Mouse (Mus musculus) cortical plate, adult 2 months (tissue): ENCODE data around the gene Zfand6. TPM values are rescaled to one million over a fixed set of nuclear protein-coding genes. Genes with fewer than 3 reads are reported as not detected.

Experiments
- H3K27ac ChIP-seq: fragments of 200-500 bp; 2 replicates; pipeline ENCODE4 v1.5.1; 2012; ENCODE audit warnings: low read length, control low read depth, inconsistent platforms; ENCODE audit not compliant: insufficient read depth
- H3K4me1 ChIP-seq: fragments of 200-500 bp; 2 replicates; pipeline ENCODE4 v1.6.1; 2011; ENCODE audit warnings: low read length; ENCODE audit not compliant: control insufficient read depth, insufficient read depth
- H3K4me3 ChIP-seq: fragments of 200-500 bp; 2 replicates; pipeline ENCODE4 v1.5.1; 2011; ENCODE audit warnings: mild to moderate bottlenecking, low read length, control low read depth; ENCODE audit not compliant: insufficient read depth
- CTCF ChIP-seq: fragments of 200-500 bp; IDR thresholded peaks from 2 replicates; pipeline ENCODE4 v1.5.1; 2011; ENCODE audit warnings: mild to moderate bottlenecking, control low read depth, low read length; ENCODE audit not compliant: insufficient read depth; ENCODE audit errors: extremely low read depth
- POLR2A ChIP-seq: fragments of 200-500 bp; IDR thresholded peaks from 2 replicates; pipeline ENCODE4 v1.6.1; 2011; ENCODE audit warnings: mild to moderate bottlenecking, low read length, control low read depth; ENCODE audit not compliant: insufficient read depth; ENCODE audit errors: extremely low read depth
- polyA plus RNA-seq: library from polyadenylated mRNA; depleted of rRNA; stranded (reverse); fragments of >200 nt; gene quantifications from 2 replicates; pipeline ENCODE4 v1.2.3, GENCODE M21; 2012

The Zfand6 gene
- polyA plus RNA-seq, 1 experiment = 74.7 TPM

DNA sequence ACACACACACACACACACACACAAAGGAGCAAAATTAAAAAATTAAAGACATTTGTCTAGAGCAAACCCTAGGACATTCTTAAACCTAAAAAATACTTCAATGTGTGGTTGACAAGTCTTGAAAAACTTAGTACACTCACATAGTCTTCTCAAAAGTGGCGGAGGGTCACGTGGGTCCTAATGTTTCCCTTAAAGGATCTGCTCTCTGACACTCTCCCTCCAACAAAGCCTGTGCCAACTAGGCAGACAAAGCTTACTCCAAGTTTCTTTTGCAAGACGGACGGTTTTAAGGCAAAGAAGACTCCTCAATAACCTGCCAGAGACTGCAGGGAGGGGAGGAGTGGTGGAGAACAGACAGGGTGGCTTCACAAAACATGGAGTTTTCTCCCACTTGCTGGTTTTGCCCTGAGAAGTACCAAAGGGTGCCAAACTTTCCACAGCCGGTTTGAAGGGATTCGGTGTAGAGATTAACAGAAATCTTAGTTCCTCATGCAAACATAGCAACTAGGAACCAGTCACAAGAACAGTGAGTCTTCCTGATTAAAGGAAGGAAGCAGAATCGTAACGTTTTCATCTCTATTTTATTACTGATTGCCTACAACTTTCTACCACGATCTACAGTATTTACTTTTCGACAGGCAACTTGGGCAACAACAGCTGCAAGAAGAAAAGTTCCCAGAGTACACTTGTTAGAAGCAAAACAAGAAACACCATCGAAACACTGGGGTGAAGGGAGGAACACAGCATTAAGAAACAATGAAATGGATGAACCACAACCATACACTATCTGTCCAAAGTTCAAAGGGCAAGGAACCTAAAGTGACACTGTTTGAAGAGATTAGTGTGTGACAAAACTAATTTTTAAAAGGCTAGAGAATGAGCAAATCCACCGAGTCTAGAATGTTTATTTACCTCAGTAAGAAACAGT, 1.8 kb downstream of the Zfand6 start:
- H3K27ac ChIP-seq = no peak overlapping the region
- TF ChIP-seq CTCF = no peak
- TF ChIP-seq POLR2A = no peak
- H3K4me1 ChIP-seq = no peaks in the 10 kb centered on the region
- H3K4me3 ChIP-seq = no peak overlapping the region

DNA sequence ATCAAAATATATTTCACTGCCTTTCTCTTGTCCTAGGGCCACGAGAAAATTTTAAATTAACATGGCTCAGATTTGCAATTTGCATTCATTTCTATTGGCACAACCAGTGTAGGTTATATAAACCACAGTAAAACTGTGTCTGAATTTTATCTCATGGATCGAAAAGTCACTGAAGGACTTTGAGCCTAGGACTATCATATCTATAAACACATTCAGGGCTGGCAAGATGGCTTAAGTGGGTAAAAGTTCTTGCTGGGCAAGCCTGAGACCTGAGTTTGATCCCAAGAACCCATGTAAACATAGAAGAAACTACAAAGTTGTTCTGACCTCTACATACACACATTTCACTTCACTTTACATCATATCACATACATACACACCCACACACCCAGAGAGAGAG, 3.4 kb downstream of the Zfand6 start:
- no peak for TF ChIP-seq CTCF
- no peak for TF ChIP-seq POLR2A
- no peak overlapping the region for H3K27ac ChIP-seq
- H3K4me3 ChIP-seq = no peak overlapping the region
- H3K4me1 ChIP-seq = no peaks in the 10 kb centered on the region

DNA sequence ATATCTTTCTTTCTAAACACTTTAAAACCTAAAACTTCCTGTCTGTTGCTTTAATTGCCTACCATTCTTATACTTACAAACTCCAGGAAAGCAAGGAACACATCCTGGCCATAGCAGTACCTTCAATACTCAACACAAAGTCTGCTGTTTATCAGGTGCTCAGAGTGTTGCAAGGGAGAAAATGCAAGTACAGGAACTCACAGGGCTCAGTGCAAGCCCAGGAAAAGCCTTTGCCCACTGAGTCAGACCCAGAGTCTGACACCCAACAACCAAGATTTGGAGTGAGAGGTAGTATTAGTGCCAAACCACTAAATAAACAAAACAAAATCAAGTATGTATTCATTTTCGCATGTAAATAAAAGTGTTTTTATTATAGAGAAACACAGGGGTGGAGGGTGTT, 5.1 kb downstream of the Zfand6 start:
- TF ChIP-seq CTCF = no peak
- no peak for TF ChIP-seq POLR2A
- no peaks in the 10 kb centered on the region for H3K4me1 ChIP-seq

DNA sequence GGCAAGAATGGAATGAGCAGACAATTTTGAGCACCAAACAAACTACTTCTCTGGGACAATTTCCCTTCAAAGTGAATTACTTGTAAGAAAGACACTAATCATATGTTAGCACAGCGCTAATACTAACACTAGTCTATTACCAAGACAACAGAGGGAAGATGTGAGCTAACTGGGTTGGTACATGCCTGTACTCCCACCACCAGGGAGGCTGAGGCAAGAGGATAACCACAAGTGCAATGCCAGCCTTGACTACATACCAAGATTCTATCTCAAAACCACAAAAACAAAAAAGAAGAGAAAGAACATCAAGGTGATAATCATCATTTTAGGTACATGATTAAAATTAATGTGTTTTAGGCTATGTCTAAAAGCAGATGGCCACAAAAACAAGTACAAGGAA, 8.2 kb downstream of the Zfand6 start:
- no peak overlapping the region for H3K4me3 ChIP-seq
- H3K4me1 ChIP-seq = peaks cover 2% of the 10 kb centered on the region; the same call in 1 of the 2 replicates
- TF ChIP-seq POLR2A (no peak), CTCF (no peak)
- H3K27ac ChIP-seq = no peak overlapping the region

More for the DNA sequence above, 5.1 kb downstream of the Zfand6 start:
- no peak overlapping the region for H3K4me3 ChIP-seq
- no peak overlapping the region for H3K27ac ChIP-seq

DNA sequence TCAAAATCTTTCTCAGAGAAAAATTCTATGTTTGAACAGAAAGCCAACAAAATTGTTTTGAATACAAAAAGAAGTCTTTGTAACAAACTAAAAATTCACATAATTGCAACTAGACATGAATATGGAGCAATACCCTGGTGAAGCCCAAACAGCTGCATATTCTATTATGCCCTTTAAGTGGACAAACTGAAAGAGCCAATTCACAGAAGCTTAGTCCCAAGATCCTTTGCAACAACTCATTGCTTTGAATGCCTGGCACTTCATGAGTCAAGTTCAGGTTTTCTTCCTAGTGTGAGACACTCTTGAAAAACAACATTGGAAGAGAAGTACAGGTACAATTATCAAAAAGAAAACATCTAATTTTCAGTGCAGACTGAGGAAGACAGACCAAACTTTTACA, 8.8 kb downstream of the Zfand6 start:
- Histone ChIP-seq H3K27ac (no peak overlapping the region), H3K4me3 (no peak overlapping the region), H3K4me1 (peaks cover 2% of the 10 kb centered on the region; the same call in 1 of the 2 replicates)
- TF ChIP-seq CTCF = no peak
- no peak for TF ChIP-seq POLR2A

DNA sequence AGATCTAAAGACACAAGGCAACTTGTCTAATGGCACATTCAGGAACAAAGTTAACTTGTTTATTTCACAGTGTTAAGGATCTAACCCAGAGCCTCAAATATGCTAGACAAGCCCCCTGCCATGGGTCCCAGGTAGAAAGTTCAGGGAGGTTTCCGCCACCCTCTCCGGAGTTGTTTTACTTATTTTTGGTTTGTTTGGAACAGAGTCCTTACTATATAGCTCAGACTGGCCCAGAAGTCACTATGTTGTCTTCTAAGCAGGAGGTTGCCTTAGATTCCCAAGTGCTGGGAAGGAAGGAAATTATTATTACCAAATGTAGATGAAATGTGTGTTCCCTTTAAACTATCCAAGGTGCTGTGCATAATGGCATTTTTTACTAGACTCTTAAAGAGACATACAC, 9.7 kb downstream of the Zfand6 start:
- TF ChIP-seq CTCF (no peak), POLR2A (no peak)
- Histone ChIP-seq H3K4me3 (peak overlapping the region; percentile 26; the same call in 1 of the 2 replicates), H3K4me1 (peaks cover 2% of the 10 kb centered on the region; the same call in 1 of the 2 replicates), H3K27ac (no peak overlapping the region)

DNA sequence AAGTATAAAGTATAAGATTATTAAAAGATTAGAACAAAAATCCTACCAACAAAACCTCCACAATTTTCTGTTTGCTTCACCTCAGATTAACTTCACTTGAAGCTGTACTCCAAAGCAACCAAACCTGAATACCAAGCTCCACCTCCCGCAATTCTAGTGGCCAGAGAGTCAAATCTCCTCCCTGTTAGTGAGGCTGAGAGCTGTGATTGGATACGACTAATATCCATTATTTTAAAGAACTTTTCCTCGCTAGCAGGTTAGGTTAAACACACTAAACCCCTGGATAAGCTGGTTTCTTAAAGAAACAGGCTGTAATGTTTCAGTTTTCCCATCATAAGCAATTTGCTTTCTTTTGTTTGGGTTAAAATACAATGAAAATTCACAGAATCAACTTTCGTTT, 10.5 kb downstream of the Zfand6 start:
- TF ChIP-seq POLR2A = no peak
- TF ChIP-seq CTCF = no peak
- Histone ChIP-seq H3K4me3 (peak overlapping the region; percentile 72), H3K4me1 (peaks cover 2% of the 10 kb centered on the region; the same call in 1 of the 2 replicates), H3K27ac (no peak overlapping the region)

DNA sequence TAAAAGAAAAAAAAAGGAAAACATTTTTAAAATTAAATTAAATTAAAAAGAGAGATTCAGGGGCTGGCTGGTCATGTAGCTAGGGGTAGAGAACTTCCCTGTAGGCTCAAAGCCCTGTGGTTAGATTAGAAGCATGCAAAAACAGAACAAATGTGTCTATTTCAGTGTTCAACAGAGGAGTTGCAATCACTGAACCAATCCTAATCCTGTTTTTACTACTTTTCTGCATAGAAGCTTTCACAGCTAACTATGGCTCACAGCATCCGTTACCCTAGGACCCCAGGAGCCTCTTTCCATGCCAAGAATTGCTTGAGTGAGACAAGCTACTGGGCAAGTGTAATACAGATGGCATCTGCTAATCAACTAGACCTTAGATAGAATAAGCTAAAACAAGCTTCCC, 16.7 kb downstream of the Zfand6 start:
- Histone ChIP-seq H3K27ac (no peak overlapping the region), H3K4me3 (no peak overlapping the region), H3K4me1 (peaks cover under 1% of the 10 kb centered on the region; the same call in 1 of the 2 replicates)
- TF ChIP-seq CTCF = no peak

DNA sequence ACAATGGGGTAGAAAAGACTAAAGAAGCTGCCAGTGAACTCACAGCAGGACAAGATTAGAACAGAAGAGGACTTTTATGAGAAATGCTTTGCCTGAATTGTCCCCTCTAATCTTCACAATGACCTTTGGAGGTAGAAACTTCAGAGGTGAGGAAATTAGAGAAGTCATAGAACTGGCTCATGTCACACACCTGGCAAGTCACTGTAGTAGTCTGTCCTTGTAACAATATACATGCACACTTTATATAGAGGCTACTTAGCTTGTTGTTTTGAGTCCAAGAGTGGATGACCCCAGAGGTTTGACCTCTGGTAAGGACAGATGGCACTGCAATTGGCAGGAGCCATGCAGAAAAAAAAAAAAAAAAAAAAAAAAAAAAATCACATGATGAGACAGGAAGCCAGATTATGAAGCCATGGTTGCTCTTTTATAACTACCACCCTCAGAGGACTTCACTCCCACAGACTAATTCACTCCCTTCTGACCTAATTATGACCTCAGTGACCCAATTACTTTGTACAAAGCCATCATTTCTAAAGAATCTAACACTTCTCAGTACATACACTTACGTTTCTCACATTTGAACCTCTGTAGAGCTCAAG, 20.1 kb downstream of the Zfand6 start:
- Histone ChIP-seq H3K27ac (no peak overlapping the region), H3K4me1 (no peaks in the 10 kb centered on the region; the same call in 1 of the 2 replicates), H3K4me3 (no peak overlapping the region)
- TF ChIP-seq CTCF (no peak), POLR2A (no peak)
